Mouse (Mus musculus): ENCODE data around the gene Pof1b. TPM values are rescaled to one million over a fixed set of nuclear protein-coding genes. Genes with fewer than 3 reads are reported as not detected.

Pof1b gene
- polyA plus RNA-seq (2012; rRNA removed) = 0.05 and 0.08 TPM in 2 replicates

DNA sequence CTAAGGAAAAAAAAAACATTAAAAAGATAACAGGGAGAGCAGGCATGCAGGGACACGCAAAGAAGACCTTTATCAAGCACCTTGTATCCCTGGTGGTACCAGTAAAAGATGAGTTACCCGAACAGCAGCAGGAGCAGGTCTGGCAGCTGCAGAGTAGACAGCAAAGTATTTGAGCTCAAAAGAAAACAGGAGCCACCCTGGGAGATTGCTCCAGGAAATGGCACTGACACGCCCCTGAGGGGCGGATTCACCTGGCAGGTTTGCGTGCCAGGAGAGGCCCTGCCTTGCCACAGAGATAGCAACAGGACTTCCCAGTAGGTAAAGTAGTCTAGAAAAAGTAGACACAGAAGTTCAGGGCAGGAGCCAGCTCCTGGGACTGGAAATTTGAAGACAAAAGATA, at the start of gene Pof1b:
Gene Pof1b (minus strand): TSS at position 144 of the 400 bp plus-strand sequence.

DNA sequence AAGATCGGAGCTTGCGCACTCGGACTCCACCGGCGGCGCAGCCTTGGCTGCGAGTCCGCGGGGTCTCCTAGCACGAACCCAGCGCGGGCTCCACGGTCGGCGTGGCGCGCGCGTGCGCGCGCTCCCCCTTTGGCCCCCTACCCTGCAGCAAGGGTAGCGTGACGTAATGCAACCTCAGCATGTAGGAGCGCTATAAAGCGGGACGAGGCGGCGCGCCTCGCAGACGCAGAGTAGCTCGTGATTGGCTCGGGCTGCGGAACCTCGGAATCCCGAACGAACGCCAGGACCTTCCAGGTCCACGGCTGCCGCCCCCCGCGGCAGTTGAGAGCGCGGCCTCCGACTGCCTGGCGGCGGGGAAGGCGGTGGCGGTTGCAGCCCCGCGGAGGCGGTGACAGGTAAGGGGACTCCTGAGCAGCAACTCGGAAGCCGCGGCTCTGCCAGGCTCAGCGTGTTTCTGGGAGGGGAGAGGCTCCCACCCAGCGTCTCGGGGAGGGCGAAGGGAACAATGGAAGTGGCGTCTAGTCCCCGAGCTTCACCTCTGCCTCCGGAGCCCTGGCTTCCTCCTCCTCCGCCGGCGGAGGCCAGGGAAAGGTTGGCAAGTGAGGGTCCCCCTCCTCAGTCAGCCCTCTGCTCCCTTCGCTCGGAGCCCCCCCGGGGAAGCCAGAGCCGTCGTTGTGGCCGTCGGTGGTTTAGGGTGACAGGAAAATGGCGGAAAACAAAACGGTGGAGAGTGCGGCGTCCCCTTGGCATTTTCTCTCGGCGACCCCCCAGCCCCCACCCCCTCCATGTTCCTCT, 97.7 kb downstream of the Pof1b start, which contains the start of gene Zfp711:
Gene Zfp711 (plus strand): TSS at position 16 of the 795 bp plus-strand sequence.

Other genes with a start within 250 kb of the Pof1b start
- gene 2010106E10Rik, start 203.4 kb downstream of the Pof1b start, polyA plus RNA-seq (2012; rRNA removed) = not detected in 2 replicates
- gene Zfp711, start 98.1 kb downstream of the Pof1b start, polyA plus RNA-seq (2012; rRNA removed) = 0.36 and 0.55 TPM in 2 replicates